Mouse (Mus musculus): ENCODE measurements at regions not wholly inside any gene's neighbourhood (a gene's known extent, or its start where the extent isn't known, plus 50 kb on each side); places are given as distances from the start of the nearest gene placed in this dataset.

GRCm38 (mm10) chr8:125619336-125619906 lies 49.8 kb upstream of the Sipa1l2 start:
- peak; percentile 67 for DNase-seq (ENCODE audit: low read depth, low spot score)
